Mouse (Mus musculus) 416B (cell line): Measurements from ENCODE around the gene Sgca.
A peak's percentile ranks its signal among the peaks of the same experiment; 100 is the strongest.
"Not testable (repeated sequence)": the region's sequence is repeated elsewhere in the genome, so short reads cannot be mapped to it uniquely, and the experiment has no call there.

Experiments used
- DNase-seq: peaks from one replicate; pipeline ENCODE4 v3.0.0; 2011; ENCODE audit warnings: low read depth

The Sgca gene

DNA sequence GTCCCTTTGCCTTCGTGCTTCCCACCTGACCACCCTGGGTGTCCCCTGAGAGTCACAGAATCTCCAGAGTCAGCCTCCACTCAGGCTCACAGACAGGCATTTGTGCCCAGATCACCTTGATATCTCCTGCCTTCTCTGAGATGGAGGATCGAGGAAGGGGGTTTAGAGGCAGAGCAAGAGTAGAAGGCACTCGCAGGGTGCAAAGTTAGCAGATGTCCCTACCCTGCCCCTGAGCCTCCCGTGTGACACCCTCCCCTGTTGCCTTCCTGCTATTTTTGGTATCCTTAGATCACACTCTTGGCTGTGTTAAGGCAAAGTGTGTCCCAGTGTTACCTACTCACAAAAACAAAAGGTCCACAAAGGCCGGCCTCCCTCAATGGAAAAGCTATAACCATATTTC, at the start of gene Sgca:
Gene Sgca, minus strand, starts transcription at position 129 of the 400 bp plus-strand sequence.
- no peak for DNase-seq

DNA sequence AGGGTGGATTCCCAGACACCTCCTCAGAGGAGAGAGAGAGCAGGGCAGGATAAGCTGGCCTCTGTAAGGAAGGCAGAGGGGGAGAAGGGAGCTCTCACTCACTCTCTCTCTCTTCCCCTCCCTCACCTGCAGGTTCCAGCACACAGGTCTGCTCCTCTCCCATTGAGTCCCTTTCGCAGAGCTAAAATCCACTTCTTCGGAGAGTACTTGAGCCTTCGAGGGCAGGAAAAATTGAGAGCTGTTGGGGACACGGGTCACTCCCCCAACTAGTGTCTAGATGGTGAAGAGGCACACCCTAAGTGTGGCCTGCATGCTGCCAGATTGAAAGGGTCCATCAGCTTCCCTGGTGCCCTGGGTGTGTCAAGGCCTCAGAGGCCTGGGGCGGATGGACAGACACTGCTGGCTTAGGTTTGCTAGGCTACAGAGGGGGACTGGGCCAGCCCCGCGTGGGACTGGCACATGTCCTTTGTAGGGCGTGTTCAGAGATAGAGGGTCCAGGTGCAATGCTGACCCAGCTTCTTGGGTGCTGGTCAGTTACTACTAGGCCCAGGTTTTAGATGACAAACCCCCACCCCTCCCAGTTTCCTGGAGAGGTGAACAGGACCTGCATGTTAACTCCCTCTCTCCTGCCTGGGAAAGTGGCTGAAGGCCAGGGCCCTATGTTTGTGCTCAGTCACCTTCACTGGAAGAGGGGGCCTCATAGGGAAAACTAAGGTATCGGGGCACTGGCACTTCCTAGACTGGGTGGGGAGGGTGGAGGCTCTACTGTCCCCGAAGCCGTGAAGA, 49.3 kb upstream of the Sgca start:
- no peak for DNase-seq

DNA sequence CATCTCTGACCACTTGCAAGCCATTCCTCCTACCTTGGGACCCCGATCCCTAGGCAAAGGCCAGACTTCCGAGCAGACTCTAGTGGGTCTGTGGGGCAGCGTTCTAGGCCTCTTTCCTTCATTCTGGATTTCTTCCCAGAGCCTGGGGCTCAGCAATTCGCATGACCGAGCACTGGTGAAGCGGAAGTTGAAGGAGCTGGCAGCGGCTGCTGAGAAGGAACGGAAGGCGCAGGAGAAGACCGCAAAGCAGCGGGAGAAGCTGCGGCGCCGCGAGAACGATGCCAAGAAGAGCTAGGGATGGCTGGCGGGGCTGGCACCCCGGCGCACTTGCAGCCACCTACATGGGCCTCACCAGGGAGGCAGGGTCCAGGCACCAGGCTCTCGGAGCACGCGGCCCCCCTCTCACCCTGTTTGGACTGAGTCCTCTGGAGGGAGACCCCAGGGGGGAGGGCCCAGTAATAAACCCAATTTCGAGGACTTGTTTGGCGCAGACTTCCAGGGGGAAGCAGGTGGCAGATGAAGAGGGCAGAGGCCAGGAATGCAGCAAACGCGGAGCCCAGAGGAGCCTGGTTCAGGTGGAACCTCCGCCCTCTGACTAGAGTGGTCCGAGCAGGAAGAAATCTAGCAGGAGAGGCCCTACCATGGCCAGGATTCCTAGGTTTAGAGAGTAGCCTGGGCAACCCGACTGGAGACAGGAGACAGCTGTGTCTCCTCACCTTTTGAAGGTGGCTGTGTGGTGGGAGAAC, 48.5 kb upstream of the Sgca start:
- no peak for DNase-seq

DNA sequence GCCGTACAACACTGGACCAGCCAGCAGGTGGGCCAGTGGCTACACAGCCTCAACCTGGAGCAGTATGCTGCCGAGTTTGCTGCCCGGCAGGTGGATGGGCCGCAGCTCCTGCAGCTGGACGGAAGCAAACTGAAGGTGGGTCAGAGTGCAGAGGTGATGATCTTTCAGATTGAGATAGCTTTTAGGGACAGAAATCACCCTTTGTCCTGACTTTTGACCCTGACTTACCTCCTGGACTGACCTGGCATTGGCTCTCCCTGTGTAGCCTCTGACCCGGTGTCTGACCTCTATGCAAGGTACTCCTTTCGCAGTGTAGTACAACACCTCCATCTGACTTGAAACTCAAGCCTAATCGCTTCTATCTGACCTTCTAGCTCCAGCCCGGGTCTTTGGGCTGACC, 47.4 kb upstream of the Sgca start:
- DNase-seq = no peak

DNA sequence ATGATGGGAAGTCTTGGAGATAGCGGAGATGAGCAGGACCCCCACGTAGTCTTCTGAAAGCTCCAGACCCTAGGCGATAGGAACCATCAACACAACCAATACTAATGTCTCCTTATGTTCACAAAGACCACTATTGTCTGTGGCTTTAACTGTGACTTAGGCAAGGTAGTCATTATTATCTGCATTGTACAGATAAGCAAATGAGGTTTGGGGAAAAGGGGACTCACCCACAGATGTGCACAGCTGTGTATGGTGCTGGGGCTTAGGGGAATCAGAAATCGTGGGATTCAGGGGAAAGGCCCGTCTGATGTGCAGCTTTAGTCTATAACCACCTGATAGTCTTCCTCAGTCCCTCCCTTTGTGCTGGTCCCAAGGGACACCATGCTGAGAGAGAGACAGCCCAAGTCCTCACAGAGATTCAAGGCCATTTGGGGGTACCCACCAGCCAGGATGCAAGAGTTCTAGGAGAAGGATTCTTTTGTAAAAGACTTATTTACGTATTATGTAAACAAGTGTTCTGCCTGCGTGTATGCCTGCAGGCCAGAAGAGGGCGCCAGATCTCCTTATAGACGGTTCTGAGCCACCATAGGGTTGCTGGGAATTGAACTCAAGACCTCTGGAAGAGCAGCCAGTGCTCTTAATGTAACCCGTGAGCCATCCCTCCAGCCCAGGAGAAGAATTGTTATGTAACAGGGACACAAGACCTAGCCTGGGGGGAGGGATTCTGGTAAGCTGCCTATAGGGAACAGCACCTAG, 46.3 kb upstream of the Sgca start:
- DNase-seq = peak; percentile 33

DNA sequence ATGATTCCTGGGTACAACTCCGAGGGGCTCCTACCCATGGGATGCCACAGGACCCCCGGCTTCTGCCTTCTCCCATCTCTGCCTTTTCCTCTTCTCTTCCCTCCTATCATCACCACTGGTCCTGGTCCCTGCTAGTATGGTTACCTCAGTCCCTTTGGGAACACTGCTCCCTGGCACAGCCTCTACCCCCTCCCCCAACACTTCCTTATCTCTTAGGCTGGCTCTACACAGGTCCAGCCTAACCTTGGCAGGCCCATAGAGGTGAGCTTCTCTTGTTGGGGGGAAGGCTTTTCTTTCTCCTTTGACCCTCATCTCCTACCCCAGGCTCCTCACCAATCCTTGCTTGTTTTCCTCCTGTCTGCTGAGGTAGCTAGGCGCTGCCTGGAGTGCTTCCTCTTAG, 39.4 kb upstream of the Sgca start:
- DNase-seq = no peak

DNA sequence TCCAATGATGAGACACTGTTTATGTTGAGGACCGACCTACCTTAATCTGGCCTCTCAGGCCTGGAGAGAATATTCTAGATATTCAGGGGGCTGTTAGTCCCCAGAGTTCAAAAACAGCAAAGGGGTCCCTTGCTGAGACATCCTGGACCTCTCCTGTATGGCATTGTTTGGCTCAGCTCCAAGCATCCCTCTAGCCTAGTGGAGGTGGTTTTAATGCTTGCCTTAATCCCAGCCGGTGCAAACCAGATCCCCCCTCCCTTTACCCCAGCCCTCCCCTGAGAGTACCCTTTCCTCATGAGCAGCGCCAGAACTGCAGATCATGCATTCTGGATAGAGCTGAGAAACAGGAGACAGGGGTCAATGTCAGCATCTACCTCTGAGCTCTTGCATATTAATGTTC, 36.4 kb upstream of the Sgca start:
- DNase-seq = no peak

DNA sequence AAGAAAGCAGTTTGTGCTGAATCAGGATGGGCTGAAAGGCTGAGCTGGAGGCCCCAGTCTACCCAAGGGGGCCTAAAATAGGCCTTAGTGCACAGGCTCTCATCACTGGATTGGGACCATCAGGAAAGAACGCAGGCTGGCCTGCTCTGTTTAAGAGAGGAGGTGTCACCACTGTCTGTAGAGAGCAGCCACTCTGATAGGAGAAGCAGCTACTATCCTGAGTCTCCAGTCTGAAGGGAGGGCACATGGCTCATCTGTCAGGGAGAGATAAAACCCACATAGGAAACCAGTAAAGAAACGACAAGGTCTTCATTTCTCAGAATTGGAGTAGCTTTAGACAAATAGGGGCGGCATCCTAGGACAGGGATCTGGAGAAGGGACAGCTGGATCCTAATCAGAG, 35.9 kb upstream of the Sgca start:
- DNase-seq = no peak

DNA sequence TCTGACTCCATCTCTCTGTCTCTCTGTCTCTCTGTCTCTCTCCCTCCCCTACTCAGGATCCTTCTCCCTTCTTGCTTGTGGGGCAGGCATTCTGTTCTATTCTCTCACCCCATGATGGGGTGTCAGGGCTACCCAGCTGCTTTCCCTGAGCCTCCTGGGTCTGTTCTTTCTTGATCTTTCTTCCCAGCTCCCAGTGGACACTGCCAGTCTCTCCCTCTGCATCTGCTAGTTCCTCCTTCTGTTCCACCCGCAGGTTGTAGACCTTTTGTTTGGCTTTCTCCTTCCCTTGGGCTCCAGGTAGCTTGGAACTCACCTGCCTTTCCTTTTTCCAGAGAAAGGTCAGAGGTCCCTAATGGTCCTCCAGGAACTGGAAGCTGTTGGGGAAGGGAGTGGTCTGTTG, 35.3 kb upstream of the Sgca start:
- no peak for DNase-seq

DNA sequence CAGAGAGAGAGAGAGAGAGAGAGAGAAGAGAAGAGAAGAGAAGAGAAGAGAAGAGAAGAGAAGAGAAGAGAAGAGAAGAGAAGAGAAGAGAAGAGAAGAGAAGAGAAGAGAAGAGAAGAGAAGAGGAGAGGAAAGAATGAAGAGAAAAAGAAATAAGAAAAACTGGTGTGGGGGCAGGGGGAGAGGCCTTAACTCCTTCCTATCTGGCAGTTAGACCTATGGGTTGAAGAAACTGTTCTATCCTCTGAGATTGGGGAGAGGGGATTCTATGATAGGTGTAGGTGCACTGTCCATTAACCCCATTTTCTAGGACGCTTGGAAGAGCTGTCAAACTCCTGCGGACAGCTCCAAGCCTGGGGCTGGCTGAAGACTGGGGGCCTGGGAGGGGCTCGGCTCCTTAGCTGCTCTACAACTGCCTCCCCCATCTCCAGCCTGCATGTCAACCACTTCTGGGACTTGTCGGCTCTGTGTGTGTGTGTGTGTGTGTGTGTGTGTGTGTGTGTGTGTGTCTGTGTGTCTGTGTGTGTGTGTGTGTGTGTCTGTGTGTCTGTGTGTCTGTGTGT, 34.8 kb upstream of the Sgca start:
- DNase-seq = not testable (repeated sequence)

DNA sequence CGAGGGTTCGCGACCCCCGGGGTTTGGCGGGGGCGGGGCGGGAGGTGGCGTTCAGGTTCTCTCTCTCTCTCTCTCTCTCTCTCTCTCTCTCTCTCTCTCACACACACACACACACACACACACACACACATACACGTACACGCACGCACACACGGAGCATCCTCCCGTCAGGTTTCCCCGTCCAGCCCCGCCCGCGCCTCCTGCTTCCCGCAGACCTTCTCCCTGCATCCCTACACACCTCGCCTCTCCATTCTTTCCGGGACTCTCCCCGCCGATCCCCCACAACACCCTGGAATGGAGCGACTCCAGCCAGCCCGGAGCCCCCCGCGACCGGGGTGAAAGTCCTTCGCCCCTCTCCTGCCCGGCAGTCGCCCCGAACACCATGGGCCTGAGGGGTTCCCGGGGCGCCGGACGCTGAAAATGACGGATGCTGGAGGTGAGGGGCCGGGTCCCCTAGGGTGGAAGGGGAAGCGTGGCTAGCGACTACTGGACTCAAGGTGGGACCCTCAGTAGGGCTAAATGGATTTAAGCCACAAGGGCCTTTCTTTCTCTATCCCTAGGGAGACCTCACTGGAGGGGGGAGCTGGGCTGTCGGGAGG, 34.1 kb upstream of the Sgca start:
- DNase-seq = no peak

DNA sequence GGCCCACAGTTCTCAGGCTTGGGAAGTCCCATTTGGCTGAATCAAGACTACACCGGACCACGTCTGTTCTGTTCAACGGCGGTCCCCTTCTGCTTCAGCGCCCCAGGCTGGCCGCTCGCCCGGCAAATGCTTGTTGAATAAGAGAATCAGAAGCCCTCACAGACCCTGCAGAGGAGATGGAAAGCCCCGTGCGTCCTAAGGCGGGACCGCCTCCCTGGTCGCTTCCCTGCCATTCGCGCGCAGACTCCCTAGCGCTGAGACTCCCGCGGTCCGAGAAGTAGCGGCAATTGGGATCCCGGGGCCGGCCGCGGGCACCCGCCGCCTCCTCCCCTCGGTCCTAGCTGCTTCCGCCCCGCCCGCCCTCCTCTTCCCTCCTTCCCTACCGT, 33.5 kb upstream of the Sgca start, which contains the start of gene Samd14:
Gene Samd14, plus strand, starts transcription at position 251 of the 386 bp plus-strand sequence.
- DNase-seq = no peak

DNA sequence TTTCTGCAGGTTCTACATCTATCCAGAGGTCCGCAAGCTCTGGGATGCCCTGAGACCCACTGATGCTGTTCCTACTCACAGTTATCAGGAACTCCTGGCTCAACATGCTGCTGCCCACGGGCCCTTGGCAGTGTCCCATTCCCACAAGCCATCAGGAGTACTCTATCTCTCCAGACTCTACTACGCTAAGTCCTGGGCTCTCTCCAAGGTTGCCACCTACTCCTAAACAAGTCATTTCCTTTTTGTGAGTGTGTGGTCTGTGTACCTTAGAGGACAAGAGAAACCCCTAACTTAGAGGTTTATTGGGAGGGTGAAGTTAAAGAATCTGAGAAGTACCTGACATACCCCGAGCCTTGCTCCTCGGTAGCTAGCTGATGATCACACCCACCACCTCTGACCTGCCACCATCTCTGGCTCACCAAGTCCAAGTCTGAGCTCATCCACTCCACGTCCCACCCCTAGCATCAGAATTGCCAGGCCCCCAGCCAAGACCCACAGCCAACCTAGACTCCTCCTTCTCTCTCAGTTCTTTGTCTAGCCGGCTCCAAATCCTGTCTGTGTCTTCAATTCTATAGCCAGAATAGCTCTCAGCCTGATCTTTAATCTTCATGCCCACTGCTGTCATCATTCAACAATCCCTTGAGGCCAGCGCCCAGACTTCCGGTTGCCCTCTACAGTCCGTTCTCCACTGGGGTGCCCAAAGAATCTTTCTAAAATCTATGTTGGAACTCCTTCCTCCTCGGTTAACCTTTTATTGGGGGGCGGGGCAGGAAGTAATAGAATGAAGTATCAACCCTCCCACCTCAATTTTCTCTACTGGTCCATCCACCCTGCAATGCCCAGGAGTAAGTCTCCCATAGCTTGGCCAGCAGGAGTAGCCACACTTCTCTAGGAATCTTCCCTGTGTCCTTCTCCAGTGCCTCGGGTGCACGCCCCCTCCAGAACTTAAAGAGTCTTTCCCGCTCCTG, 32.8 kb upstream of the Sgca start:
- no peak for DNase-seq

DNA sequence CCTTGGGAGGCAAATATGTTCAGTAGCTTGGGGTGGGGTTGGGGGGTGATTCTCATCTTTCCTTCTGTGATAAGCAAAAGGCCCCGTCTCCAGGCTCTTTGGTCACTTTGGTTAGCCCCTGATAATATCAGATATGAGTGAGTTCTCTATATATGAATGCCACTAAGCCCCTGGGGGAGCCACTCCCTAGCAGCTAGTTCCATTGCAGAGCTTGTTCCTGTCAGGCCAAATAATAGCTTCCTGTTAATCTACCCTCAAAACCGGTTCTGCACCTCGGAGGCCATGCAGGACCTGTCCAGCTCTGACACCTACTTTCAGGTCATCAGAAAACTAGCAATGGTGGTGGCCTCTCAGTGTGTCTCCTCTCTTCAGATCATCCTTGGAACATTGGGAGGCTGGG, 31.3 kb upstream of the Sgca start:
- peak; percentile 48 for DNase-seq

DNA sequence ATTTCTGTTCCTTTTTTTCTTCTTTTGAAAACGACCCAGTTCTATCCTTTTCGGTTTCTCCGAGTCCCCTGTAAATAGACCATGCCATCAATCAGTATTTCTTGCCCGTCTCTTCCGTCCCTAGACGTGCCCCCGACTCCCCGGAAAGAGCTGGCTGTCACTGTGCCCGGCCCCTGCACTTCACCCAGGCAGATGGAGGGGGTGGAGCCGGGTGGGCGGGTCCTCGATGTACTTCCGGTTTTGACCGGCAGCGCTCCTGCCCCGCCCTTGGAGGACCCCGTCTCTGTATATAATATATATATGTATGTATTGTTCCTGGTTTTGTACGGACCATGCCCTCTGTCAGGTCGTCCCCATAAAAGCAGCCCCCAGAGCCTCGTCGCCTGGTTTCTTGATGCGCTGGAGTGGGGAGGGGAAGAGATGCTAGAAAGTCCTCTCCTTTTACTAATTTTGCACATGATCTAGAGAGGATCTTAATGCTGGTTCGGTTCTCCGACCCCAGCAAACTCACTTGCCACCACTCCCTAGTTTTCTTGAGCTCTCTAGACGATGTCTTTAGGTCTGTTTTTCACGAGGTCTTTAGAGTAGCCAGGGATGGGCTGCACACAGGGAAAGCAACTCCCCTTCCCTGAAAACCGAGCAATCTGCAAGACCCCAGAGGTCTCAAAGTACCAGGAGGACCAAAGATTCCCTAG, 30.5 kb upstream of the Sgca start:
- peak; percentile 64 for DNase-seq

DNA sequence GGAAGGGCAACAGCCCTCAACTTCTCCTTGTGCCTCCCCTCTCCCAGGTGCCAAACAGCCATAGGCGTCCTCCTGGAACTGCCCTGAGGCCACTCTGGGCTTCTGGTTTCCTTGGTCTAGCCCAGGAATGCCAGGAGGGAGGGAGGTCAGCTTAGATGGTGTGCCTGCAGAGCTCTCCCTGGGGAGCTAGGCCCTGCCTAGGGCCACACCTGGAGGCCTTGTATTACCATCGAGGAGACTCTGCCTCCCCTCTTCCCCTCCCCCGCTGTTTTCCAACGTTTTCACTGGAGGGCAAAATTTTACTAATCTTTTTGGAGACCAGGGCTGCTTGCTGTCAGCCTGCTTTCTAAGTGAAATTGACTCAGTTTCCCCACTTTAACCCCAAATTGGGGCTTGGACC, 29.9 kb upstream of the Sgca start:
- DNase-seq = no peak

DNA sequence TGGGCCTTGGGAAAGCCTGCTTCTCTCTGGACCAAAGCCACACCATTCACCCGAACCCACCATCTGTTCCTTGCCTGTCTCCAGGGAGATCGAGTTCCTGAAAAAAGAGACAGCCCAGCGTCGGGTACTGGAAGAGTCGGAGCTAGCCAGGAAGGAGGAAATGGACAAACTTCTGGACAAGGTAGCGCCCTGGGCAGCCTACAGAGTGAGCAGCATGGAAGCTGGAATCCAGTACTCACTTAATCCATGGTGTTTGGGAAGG, 28.7 kb upstream of the Sgca start:
- DNase-seq = no peak

DNA sequence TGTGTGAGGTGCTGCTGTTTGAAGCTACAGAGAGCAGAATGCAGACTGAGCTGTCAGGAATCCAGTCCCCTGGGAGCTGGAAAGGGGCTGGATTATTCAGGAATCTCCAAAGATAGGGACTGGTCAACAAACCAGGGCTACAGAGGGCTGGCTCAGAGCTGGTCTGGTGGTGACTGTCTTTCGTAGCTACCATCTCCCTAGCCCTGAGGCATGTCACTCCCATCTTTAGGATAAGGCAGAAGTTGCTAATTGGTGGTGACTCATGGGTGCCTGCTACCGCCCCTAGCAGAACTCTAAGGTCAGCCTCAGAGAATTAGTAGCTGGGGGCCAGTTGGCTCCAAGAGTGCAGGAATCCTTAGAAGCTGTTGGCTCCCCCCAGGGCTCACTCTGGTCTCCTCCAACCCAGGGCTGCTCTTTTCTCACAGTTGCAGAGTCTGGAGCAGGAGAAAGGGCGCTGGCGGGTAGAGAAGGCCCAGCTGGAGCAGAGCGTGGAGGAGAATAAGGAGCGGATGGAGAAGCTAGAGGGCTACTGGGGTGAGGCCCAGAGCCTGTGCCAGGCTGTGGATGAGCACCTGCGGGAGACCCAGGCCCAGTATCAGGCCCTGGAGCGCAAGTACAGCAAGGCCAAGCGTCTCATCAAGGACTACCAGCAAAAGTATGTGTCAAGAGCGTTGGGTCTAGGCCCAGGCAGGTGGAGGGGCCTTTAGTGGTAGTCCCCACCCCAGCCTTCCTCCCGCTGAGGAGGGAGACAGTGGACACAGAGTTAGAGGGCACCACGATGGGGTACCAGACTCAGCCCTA, 28.2 kb upstream of the Sgca start:
- no peak for DNase-seq

DNA sequence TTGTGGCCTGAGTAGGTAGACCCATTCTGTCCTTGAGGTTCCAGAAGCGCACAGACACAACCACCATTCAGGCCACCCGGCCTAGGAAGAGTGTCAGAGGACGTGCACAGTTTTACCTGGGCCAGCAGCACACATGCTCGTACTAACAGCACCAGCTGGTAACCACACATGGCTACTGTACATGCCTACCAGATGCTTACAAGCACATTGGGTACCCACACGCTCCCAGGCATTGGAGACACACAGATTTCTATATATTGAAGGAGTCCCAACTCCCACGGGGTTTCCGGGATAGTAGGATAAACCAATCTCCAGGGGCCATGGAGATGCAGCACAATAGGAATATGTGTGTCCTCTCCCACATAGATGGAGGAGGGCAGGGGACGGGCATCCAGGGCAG, 26.6 kb upstream of the Sgca start:
- DNase-seq = no peak
